Mouse (Mus musculus): Measurements from ENCODE around the gene Mis18a. TPM values are rescaled to one million over a fixed set of nuclear protein-coding genes. Genes with fewer than 3 reads are reported as not detected.

Gene Mis18a
- polyA plus RNA-seq, 1 experiment from 2014 or later: 50.4 TPM

DNA sequence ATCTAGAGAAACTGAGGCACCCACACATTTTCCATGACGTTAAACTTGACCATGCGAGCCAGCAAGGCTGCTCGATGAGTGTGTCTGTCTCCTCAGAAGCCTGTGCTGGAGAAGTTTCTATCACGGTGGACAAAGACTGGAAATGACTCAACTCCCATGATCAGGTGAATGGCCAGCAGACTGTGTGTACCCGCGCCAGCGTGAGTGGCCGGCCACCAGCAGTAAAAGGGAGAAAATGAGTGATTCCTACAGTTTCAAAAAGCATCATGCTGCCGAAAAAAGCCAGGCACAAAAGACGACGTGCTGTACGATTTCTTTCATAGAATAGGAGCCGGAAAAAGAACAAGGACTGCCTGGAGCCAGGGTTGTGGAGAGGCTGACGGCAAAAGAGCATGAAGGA lies 27.8 kb downstream of the Mis18a start:
- Histone ChIP-seq H3K27ac (replicated peaks) (no peak overlapping the region), H3K4me3 (no peak overlapping the region), H3K9ac (replicated peaks) (no peak overlapping the region), H3K27me3 (no peaks in the 10 kb centered on the region), H3K9me3 (no peaks in the 10 kb centered on the region), H3K4me1 (no peaks in the 10 kb centered on the region), H3K36me3 (no peaks in the 10 kb centered on the region), H3K4me2 (replicated peaks) (no peak overlapping the region)
- ATAC-seq (replicated peaks): no peak
- 79% methylated on average over 14 of the region's 14 CpGs for WGBS

DNA sequence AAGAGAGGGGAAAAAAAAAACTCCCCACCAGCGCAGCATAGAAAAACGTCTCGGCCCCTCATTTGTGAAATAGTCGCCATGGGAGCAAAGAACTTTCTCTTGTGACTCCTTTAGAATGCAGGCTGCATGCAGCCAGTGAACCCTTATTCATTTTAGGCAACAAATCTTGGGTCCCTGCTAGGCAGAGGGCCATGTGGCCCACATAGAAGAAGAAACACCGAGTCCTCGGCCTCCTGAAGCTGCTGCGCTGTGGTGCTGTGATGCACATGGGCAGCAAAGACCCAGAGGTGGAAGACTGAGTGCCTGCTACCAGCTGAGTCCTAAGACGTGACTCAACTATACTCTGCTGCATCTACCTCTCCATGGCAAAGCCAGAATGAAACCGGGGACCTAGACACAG lies 30.9 kb downstream of the Mis18a start:
- peaks cover 6% of the 10 kb centered on the region; the same call in 1 of the 2 replicates for H3K4me1 ChIP-seq
- H3K9me3 ChIP-seq: no peaks in the 10 kb centered on the region
- no peak overlapping the region for H3K4me3 ChIP-seq
- no peak for ATAC-seq (replicated peaks)
- H3K36me3 ChIP-seq: no peaks in the 10 kb centered on the region
- no peak overlapping the region for H3K27ac ChIP-seq (replicated peaks)
- no peak overlapping the region for H3K9ac ChIP-seq (replicated peaks)
- H3K27me3 ChIP-seq: no peaks in the 10 kb centered on the region
- 49% methylated on average over 9 of the region's 9 CpGs for WGBS
- no peak overlapping the region for H3K4me2 ChIP-seq (replicated peaks)

DNA sequence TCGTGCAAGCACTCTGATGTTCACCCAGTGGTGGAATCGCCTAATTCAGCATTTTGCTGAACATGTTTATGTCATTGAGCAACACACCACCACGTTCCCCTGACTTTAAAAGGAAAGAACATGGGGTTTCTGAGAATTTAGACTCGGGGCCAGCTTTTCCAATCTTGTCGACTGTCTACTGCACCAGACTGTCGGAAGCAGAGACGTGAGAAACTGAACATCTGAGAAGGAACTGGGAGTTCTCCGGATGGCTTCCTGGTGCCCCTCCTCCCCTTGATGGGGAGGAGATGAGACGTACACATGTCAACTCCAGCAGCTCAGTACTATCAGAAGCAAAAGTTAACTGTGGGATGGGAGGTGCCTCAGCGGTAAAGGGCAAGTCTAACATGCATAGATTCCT lies 32.1 kb downstream of the Mis18a start:
- no peaks in the 10 kb centered on the region for H3K9me3 ChIP-seq
- no peak overlapping the region for H3K27ac ChIP-seq (replicated peaks)
- H3K27me3 ChIP-seq: no peaks in the 10 kb centered on the region
- H3K4me3 ChIP-seq: no peak overlapping the region
- H3K9ac ChIP-seq (replicated peaks): no peak overlapping the region
- no peak for ATAC-seq (replicated peaks)
- peaks cover 6% of the 10 kb centered on the region; the same call in 1 of the 2 replicates for H3K4me1 ChIP-seq
- H3K36me3 ChIP-seq: no peaks in the 10 kb centered on the region
- 72% methylated on average over 10 of the region's 10 CpGs for WGBS
- H3K4me2 ChIP-seq (replicated peaks): no peak overlapping the region

DNA sequence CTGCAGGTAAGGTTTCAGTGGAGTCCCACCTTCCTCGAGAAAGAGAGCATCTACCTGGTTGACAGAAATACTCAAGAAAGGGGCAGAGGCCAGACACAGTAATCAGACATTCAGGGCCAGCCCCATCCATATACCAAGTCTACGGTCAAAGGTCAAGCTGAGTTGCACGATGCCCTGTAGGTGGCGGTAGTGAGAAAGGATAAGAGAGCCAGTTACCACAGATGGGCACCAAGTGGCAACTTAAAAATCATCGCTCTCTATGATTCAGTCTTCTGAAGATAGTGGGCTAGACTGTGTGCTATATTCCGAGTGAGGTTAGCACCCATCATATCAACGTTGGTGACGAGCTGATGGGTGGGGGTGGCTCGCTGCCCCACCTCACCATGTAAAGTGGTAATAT lies 32.5 kb downstream of the Mis18a start:
- no peak for ATAC-seq (replicated peaks)
- no peaks in the 10 kb centered on the region for H3K9me3 ChIP-seq
- H3K9ac ChIP-seq (replicated peaks): no peak overlapping the region
- H3K27me3 ChIP-seq: no peaks in the 10 kb centered on the region
- H3K36me3 ChIP-seq: no peaks in the 10 kb centered on the region
- H3K4me2 ChIP-seq (replicated peaks): no peak overlapping the region
- H3K4me3 ChIP-seq: no peak overlapping the region
- no peak overlapping the region for H3K27ac ChIP-seq (replicated peaks)
- peaks cover 6% of the 10 kb centered on the region; the same call in 1 of the 2 replicates for H3K4me1 ChIP-seq
- 68% methylated on average over 9 of the region's 9 CpGs for WGBS

DNA sequence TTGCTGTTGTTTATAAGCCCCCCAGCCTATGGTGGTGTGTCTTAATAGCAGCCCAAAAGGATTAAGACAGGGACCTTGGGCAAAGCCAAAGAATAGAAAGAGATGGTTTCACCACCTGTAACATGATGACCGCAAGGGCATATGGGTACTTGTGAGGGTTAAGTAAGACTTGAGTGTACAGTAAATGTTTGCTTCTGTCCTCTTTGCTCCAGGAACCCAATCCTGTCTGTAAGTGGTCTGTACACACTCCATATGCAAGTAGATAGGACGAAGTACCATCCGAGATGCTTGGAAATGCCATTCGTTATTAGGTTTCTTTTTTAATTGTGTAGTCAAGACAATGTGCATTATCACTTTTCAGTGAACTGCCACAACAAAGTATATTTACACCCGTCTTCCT lies 33.6 kb downstream of the Mis18a start:
- H3K36me3 ChIP-seq: no peaks in the 10 kb centered on the region
- H3K27me3 ChIP-seq: no peaks in the 10 kb centered on the region
- no peak overlapping the region for H3K9ac ChIP-seq (replicated peaks)
- WGBS: 91% methylated on average over 5 of the region's 5 CpGs
- H3K4me3 ChIP-seq: no peak overlapping the region
- no peaks in the 10 kb centered on the region for H3K9me3 ChIP-seq
- H3K4me1 ChIP-seq: peaks cover 6% of the 10 kb centered on the region; the same call in 1 of the 2 replicates
- ATAC-seq (replicated peaks): no peak
- no peak overlapping the region for H3K4me2 ChIP-seq (replicated peaks)
- no peak overlapping the region for H3K27ac ChIP-seq (replicated peaks)

DNA sequence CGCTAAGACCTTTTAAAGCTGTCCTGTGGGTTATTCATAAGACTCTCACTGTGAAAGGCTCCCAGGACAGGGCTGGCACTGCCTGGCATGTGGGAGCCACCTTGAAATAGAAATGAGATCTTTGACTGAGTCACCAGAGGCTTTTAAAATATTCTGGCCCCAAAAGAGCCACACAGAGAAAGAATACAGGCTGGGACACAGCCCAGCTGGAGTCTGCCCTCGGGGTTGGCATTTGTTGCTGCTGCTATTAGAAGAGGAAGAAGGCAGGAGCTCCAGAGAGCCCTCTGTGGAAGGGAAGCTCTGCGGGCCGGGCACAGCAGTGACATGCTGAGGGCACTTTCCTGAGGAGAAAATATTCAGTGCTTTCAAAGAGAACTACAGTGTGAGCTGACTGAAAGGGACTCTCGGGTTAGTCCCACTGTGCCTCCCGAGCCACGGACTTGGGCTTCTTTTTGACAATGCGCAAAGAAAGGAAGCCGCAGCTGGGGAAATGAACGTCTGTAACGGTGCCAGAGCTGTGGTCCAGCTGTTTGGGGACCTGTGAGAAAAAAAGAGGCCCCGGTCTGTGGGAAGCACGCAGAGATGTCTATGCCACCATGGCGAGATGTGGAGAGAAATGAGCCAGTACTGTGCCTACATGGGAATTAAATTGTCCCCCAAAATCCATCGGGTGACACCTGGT lies 34.4 kb downstream of the Mis18a start:
- 0 out of 2 replicates have a peak, but pooled peaks have one; percentile 38 for ATAC-seq (replicated peaks)
- Histone ChIP-seq H3K9me3 (no peaks in the 10 kb centered on the region), H3K4me2 (replicated peaks) (no peak overlapping the region), H3K36me3 (no peaks in the 10 kb centered on the region), H3K27ac (replicated peaks) (peak overlapping the region; percentile 43), H3K9ac (replicated peaks) (no peak overlapping the region), H3K27me3 (no peaks in the 10 kb centered on the region), H3K4me1 (peaks cover 6% of the 10 kb centered on the region; the same call in 1 of the 2 replicates), H3K4me3 (no peak overlapping the region)
- 62% methylated on average over 15 of the region's 15 CpGs for WGBS

DNA sequence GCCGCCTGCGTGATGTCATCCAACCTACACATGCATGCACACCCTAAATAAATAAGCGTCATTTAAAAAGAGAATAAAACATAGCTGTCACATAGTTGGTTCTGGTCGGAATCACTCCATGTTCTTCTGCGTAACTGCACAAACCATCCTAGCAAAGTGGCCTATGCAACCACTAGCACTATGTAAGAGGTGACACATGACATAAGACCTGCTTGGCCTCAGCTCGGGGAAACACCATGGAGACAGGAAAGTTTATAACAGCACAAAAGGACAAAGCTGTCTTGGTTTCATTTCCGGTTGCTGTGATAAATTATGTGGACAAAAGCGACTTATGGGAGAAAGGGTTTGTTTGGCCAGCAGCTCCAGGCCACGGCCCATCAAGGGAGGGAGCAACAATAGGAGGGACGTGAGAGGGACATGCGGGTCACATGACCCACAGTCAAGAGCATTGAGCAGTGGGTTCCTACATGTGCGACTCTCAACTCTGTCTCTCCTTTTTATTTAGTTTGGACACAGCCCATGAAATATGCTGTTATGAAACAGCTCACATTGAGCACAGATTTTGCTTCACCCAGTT lies 39.4 kb downstream of the Mis18a start:
- no peaks in the 10 kb centered on the region for H3K36me3 ChIP-seq
- peaks cover 3% of the 10 kb centered on the region; the same call in 1 of the 2 replicates for H3K4me1 ChIP-seq
- WGBS: 89% methylated on average over 12 of the region's 12 CpGs
- H3K9ac ChIP-seq (replicated peaks): no peak overlapping the region
- no peaks in the 10 kb centered on the region for H3K27me3 ChIP-seq
- H3K4me3 ChIP-seq: no peak overlapping the region
- no peak overlapping the region for H3K4me2 ChIP-seq (replicated peaks)
- H3K27ac ChIP-seq (replicated peaks): no peak overlapping the region
- no peaks in the 10 kb centered on the region for H3K9me3 ChIP-seq
- ATAC-seq (replicated peaks): no peak

DNA sequence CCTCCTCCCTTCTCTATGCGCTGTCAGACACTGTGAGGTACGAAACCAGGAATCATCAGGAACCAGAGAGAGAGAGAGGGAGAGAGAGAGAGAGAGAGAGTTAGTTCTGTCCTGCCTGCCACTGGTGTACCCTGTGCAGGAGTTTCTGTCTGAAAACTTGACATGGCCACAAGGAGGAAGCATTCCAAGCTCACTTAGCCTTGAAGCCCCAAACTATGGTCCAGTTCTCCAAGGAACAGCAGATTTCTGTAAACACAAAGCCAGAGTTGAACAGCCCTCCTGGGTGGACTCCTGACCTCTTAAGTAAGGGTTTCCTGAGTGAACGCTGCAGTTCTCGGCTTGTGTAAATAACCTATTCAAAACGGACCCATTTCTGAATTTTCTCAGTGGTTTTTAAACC lies 40.2 kb downstream of the Mis18a start:
- no peaks in the 10 kb centered on the region for H3K36me3 ChIP-seq
- H3K9ac ChIP-seq (replicated peaks): no peak overlapping the region
- 48% methylated on average over 5 of the region's 5 CpGs for WGBS
- no peaks in the 10 kb centered on the region for H3K27me3 ChIP-seq
- H3K27ac ChIP-seq (replicated peaks): no peak overlapping the region
- no peaks in the 10 kb centered on the region for H3K4me1 ChIP-seq
- no peaks in the 10 kb centered on the region for H3K9me3 ChIP-seq
- ATAC-seq (replicated peaks): no peak
- no peak overlapping the region for H3K4me2 ChIP-seq (replicated peaks)
- no peak overlapping the region for H3K4me3 ChIP-seq

DNA sequence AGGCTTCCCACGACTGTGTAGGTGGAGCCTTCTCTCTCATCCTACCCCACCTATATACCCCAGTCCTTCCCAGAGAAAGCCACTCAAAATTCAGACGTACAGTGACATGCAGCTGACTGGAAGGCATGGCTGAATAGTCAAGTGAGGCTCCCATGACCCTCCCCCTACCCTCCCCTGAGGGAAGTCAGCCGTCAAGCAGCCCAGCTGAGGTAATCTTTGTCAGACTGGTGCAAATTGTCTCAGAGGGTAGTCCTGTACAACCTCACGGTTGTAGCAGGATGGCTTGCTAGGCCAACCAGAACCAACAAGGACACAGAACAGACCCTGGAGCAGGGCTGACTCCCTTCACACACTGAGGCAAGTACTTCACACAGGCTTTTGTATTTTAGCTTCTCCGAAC lies 43.1 kb downstream of the Mis18a start:
- no peak for ATAC-seq (replicated peaks)

DNA sequence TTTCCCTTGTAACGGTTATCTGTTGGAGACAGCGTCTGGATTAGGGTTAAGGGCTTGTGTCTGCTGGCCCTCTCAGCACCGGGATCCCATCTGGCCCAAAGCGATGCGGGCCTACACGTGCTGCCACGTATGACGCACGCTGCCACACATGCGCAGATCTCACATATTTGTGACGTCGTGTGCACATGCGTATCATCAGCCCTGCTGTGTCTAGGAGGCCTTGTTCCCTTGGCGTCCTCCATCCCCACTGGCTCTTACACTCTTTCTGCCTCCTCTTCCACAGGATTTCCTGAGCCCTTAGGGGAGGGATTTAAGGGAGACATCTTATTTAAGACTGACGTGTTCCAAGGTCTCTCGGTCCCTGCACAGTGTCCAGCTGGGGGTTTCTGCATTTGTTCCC lies 47.2 kb downstream of the Mis18a start:
- Histone ChIP-seq H3K4me2 (replicated peaks) (no peak overlapping the region), H3K9ac (replicated peaks) (no peak overlapping the region), H3K9me3 (0 out of 2 replicates have a peak, but pooled peaks cover 4% of the 10 kb centered on the region), H3K27ac (replicated peaks) (no peak overlapping the region), H3K27me3 (no peaks in the 10 kb centered on the region), H3K36me3 (no peaks in the 10 kb centered on the region), H3K4me1 (no peaks in the 10 kb centered on the region), H3K4me3 (no peak overlapping the region)
- no peak for ATAC-seq (replicated peaks)
- WGBS: 90% methylated on average over 16 of the region's 16 CpGs

More for the DNA sequence above, 43.1 kb downstream of the Mis18a start:
- no peaks in the 10 kb centered on the region for H3K27me3 ChIP-seq
- no peaks in the 10 kb centered on the region for H3K4me1 ChIP-seq
- no peak overlapping the region for H3K27ac ChIP-seq (replicated peaks)
- no peaks in the 10 kb centered on the region for H3K36me3 ChIP-seq
- WGBS: 74% methylated on average over 5 of the region's 5 CpGs
- no peak overlapping the region for H3K4me3 ChIP-seq
- no peak overlapping the region for H3K9ac ChIP-seq (replicated peaks)
- no peak overlapping the region for H3K4me2 ChIP-seq (replicated peaks)
- H3K9me3 ChIP-seq: 0 out of 2 replicates have a peak, but pooled peaks cover under 1% of the 10 kb centered on the region

DNA sequence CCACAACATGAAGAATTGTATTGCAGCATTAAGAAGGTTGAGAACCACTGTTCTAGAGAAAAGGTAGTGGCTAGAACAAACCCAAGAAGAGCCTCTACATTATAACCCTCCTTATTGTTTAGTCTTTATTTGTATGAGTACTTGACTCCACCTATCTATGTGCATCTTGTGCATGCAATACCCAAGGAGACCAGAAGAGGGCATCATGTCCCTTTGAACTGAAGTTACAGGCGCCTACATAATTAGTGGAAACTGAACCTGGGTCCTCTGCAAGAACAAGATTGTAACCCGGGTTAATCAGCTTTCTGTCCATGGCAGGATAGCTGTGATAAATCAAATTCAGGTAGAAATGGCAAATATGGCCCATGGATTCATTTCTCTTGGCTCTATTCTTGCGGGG lies 48.4 kb downstream of the Mis18a start:
- no peaks in the 10 kb centered on the region for H3K27me3 ChIP-seq
- H3K4me3 ChIP-seq: no peak overlapping the region
- H3K9me3 ChIP-seq: 0 out of 2 replicates have a peak, but pooled peaks cover 4% of the 10 kb centered on the region
- H3K4me2 ChIP-seq (replicated peaks): no peak overlapping the region
- no peaks in the 10 kb centered on the region for H3K4me1 ChIP-seq
- no peak overlapping the region for H3K27ac ChIP-seq (replicated peaks)
- H3K9ac ChIP-seq (replicated peaks): no peak overlapping the region
- H3K36me3 ChIP-seq: no peaks in the 10 kb centered on the region
- ATAC-seq (replicated peaks): no peak
- 92% methylated on average over 3 of the region's 3 CpGs for WGBS

DNA sequence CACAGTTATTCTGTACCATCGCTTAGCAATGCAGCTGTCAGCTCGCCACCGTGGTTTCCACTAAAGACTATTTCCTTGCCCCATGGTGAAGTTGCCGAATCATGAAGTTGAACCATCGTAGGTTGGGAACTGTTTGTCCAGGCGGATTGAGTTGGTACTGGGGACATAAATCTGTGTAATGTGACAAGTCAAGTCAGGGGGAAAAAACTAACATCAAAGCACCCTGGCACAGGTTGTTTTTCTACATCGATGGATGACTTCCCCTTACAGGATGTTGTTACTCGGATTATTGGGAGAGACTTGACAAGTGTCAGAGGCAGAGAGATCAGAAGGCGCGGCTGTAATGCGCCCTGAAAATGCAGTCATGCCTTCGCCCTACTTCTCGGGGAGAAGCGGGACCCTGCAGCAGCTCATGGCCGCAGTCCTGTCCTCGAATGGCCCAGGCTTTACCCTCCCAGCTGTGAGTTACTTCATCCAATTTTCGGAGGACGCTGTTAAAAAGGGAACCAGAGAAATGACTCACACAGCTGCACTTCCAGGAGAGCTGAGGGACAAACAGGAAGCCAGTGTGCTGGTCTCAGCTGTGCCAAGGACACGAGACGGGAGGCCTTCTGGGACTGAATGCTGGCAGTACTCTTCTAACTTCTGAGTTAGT lies 50.2 kb downstream of the Mis18a start:
- Histone ChIP-seq H3K36me3 (no peaks in the 10 kb centered on the region), H3K4me1 (no peaks in the 10 kb centered on the region), H3K27me3 (no peaks in the 10 kb centered on the region), H3K9ac (replicated peaks) (no peak overlapping the region), H3K9me3 (0 out of 2 replicates have a peak, but pooled peaks cover 4% of the 10 kb centered on the region), H3K4me2 (replicated peaks) (no peak overlapping the region), H3K27ac (replicated peaks) (no peak overlapping the region), H3K4me3 (no peak overlapping the region)
- ATAC-seq (replicated peaks): no peak
- 90% methylated on average over 20 of the region's 20 CpGs for whole genome bisulfite sequencing

Measured in forebrain, embryonic 15.5 days (tissue).